Mouse (Mus musculus) hindbrain, embryonic 11.5 days (tissue): ENCODE results near the gene Aak1. TPM values are rescaled to one million over a fixed set of nuclear protein-coding genes. Genes with fewer than 3 reads are reported as not detected.

Source experiments
- ATAC-seq: fragments of 200-750 bp; cut with Nextera tagmentation; 2 replicates; pipeline ENCODE4 v1.8.0; 2017; ENCODE audit warnings: mild to moderate bottlenecking, moderate TSS enrichment, moderate library complexity; ENCODE audit not compliant: low FRiP score
- DNase-seq: peaks from one replicate; pipeline ENCODE4 v3.0.0-alpha.2; 2015; ENCODE audit warnings: low spot score
- H3K27ac ChIP-seq: fragments of 300-500 bp; sonication (generic); 2 replicates; pipeline ENCODE4 v1.5.1; 2014; ENCODE audit warnings: mild to moderate bottlenecking, low read depth, low read length
- H3K27me3 ChIP-seq: fragments of 300-500 bp; sonication (generic); 2 replicates; pipeline ENCODE4 v1.6.1; 2014; ENCODE audit warnings: mild to moderate bottlenecking, low read length, moderate library complexity, mixed read lengths; ENCODE audit not compliant: control insufficient read depth, insufficient read depth
- H3K36me3 ChIP-seq: fragments of 300-500 bp; sonication (generic); 2 replicates; pipeline ENCODE4 v1.6.1; 2014; ENCODE audit warnings: mild to moderate bottlenecking, low read length, moderate library complexity, mixed read lengths; ENCODE audit not compliant: control insufficient read depth, insufficient read depth
- H3K4me1 ChIP-seq: fragments of 300-500 bp; sonication (generic); replicated peaks from 2 replicates; pipeline ENCODE4 v1.6.1; 2014; ENCODE audit warnings: low read length, mixed read lengths; ENCODE audit not compliant: control insufficient read depth, insufficient read depth
- H3K4me2 ChIP-seq: fragments of 300-500 bp; sonication (generic); replicated peaks from 2 replicates; pipeline ENCODE4 v1.6.1; 2014; ENCODE audit warnings: mild to moderate bottlenecking, low read depth, low read length
- H3K4me3 ChIP-seq: fragments of 300-500 bp; sonication (generic); 2 replicates; pipeline ENCODE4 v1.5.1; 2014; ENCODE audit warnings: low read depth, low read length
- H3K9ac ChIP-seq: fragments of 300-500 bp; sonication (generic); 2 replicates; pipeline ENCODE4 v1.6.1; 2014; ENCODE audit warnings: low read depth, low read length
- H3K9me3 ChIP-seq: fragments of 300-500 bp; sonication (generic); 2 replicates; pipeline ENCODE4 v1.6.1; 2016; ENCODE audit warnings: low read length; ENCODE audit not compliant: control insufficient read depth
- WGBS: fragments of 180-500 bp; shearing (Covaris S2); extraction: QIAGEN DNeasy Blood & Tissue Kit; methylation state at CpG from one replicate; pipeline ENCODE4 v1.1.7; 2014; 5-methylcytosine and 5-hydroxymethylcytosine counted together
- polyA plus RNA-seq: library from polyadenylated mRNA; unstranded; fragments of >200 nt; fragmentation: Nextera tagmentation; extraction: Ambion mirVana; gene quantifications from 2 replicates; pipeline ENCODE4 v1.2.1, GENCODE M21; 2014

The Aak1 gene
- polyA plus RNA-seq, 1 experiment from 2014 or later: 33.0 TPM

- no peaks in the 10 kb centered on the region for H3K4me1 ChIP-seq
- H3K9me3 ChIP-seq: no peaks in the 10 kb centered on the region
- no peak overlapping the region for H3K4me3 ChIP-seq
- no peak overlapping the region for H3K4me2 ChIP-seq
- 90% methylated on average over 6 of the region's 6 CpGs for WGBS
- H3K27ac ChIP-seq: no peak overlapping the region
- no peak for ATAC-seq
- DNase-seq: no peak
- no peaks in the 10 kb centered on the region for H3K27me3 ChIP-seq
- no peaks in the 10 kb centered on the region for H3K36me3 ChIP-seq
- H3K9ac ChIP-seq: no peak overlapping the region
These were observed 36.7 kb downstream of the Aak1 start for GRCm38 (mm10) chr6:86885816-86886529.

DNA sequence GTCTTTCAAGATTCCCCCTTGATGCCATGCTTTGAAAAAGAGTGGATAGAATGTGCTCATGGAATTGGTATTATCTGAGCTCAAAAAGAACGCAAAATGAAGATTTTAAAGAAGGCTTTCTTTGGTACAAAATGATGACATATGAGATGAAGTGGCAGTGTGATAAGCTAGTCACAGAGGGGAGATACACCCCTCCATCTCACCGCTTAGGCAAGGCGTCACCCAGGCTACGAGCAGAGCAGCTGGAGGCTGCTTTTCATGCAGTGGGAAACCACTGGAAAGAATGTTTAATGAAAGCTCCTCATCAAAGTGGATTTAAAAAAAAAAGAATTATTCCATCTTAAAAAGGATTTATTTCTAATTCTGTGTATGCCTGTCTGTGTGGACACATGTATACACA, 37.5 kb downstream of the Aak1 start:
- DNase-seq (no peak), ATAC-seq (no peak)
- Histone ChIP-seq H3K27ac (no peak overlapping the region), H3K36me3 (no peaks in the 10 kb centered on the region), H3K4me3 (no peak overlapping the region), H3K9ac (no peak overlapping the region), H3K4me1 (no peaks in the 10 kb centered on the region), H3K4me2 (no peak overlapping the region), H3K9me3 (no peaks in the 10 kb centered on the region), H3K27me3 (no peaks in the 10 kb centered on the region)
- 83% methylated on average over 4 of the region's 4 CpGs for WGBS

GRCm38 (mm10) chr6:86897520-86897919, 48.2 kb downstream of the Aak1 start:
- WGBS: 92% methylated on average over 6 of the region's 6 CpGs
- H3K27ac ChIP-seq: no peak overlapping the region
- H3K36me3 ChIP-seq: no peaks in the 10 kb centered on the region
- no peaks in the 10 kb centered on the region for H3K27me3 ChIP-seq
- no peak overlapping the region for H3K4me3 ChIP-seq
- no peak overlapping the region for H3K9ac ChIP-seq
- H3K4me2 ChIP-seq: no peak overlapping the region
- H3K9me3 ChIP-seq: no peaks in the 10 kb centered on the region
- ATAC-seq (no peak), DNase-seq (no peak)
- H3K4me1 ChIP-seq: no peaks in the 10 kb centered on the region

GRCm38 (mm10) chr6:86899053-86899452, 49.7 kb downstream of the Aak1 start:
- Histone ChIP-seq H3K27ac (no peak overlapping the region), H3K9me3 (no peaks in the 10 kb centered on the region), H3K4me1 (no peaks in the 10 kb centered on the region), H3K36me3 (no peaks in the 10 kb centered on the region), H3K4me2 (no peak overlapping the region), H3K9ac (no peak overlapping the region), H3K27me3 (no peaks in the 10 kb centered on the region), H3K4me3 (no peak overlapping the region)
- DNase-seq (no peak), ATAC-seq (no peak)
- 79% methylated on average over 3 of the region's 3 CpGs for WGBS

GRCm38 (mm10) chr6:86899965-86900364, 50.6 kb downstream of the Aak1 start:
- Histone ChIP-seq H3K4me1 (no peaks in the 10 kb centered on the region), H3K27ac (no peak overlapping the region), H3K36me3 (no peaks in the 10 kb centered on the region), H3K4me2 (no peak overlapping the region), H3K4me3 (no peak overlapping the region), H3K9me3 (no peaks in the 10 kb centered on the region), H3K27me3 (no peaks in the 10 kb centered on the region), H3K9ac (no peak overlapping the region)
- DNase-seq (no peak), ATAC-seq (no peak)
- WGBS: 80% methylated on average over 2 of the region's 3 CpGs

DNA sequence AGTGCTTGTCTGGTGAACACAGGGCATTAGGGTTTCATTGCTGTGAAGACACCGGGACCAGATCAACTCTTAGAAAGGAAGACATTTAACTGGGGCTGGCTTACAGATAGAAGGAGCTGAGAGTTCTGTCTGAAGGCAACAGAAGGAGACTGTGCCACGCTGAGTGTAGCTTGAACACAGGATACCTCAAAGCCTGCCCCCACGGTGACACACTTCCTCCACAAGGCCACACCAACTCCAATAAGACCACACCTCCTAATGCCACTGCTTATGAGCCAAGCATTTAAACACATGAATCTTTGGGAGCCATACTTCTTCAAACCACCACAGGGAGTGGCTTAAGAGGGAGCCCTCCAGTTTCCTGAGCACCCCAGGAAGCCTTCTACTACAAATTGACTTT, 51.2 kb downstream of the Aak1 start:
- no peaks in the 10 kb centered on the region for H3K36me3 ChIP-seq
- 93% methylated on average over 3 of the region's 3 CpGs for WGBS

DNA sequence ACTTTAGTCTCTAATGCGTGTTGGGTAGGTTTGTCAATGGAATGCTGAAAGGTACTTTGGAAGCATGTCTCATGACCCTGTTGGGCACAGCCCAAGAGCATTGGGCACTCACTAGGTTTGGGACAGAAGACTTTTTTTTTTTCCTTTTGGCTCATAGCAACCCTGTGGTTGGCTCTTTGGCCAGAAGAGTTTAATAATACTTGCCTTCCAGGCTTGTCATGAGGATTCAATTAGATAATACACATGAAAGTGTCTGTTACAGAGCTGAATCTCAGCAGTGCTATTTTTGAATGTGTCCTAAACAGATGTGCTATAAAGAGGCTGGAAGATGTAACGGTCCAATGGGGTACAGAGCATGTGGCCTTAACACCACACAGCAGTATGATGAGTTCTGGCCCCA, 56.2 kb downstream of the Aak1 start:
- Histone ChIP-seq H3K9me3 (no peaks in the 10 kb centered on the region), H3K9ac (no peak overlapping the region), H3K4me2 (no peak overlapping the region), H3K27ac (no peak overlapping the region), H3K36me3 (no peaks in the 10 kb centered on the region), H3K4me3 (no peak overlapping the region), H3K27me3 (no peaks in the 10 kb centered on the region), H3K4me1 (no peaks in the 10 kb centered on the region)
- no peak for DNase-seq
- no peak for ATAC-seq
- 92% methylated on average over 2 of the region's 2 CpGs for WGBS

More for the DNA sequence above, 51.2 kb downstream of the Aak1 start:
- ATAC-seq (no peak), DNase-seq (no peak)
- Histone ChIP-seq H3K27ac (no peak overlapping the region), H3K9me3 (no peaks in the 10 kb centered on the region), H3K4me1 (no peaks in the 10 kb centered on the region), H3K4me3 (no peak overlapping the region), H3K4me2 (no peak overlapping the region), H3K27me3 (no peaks in the 10 kb centered on the region), H3K9ac (no peak overlapping the region)

- no peaks in the 10 kb centered on the region for H3K27me3 ChIP-seq
- ATAC-seq: no peak
- no peak for DNase-seq
- H3K27ac ChIP-seq: no peak overlapping the region
- no peaks in the 10 kb centered on the region for H3K4me1 ChIP-seq
- H3K4me3 ChIP-seq: no peak overlapping the region
- H3K4me2 ChIP-seq: no peak overlapping the region
- no peak overlapping the region for H3K9ac ChIP-seq
- 95% methylated on average over 2 of the region's 2 CpGs for WGBS
- H3K36me3 ChIP-seq: no peaks in the 10 kb centered on the region
- H3K9me3 ChIP-seq: no peaks in the 10 kb centered on the region
These were observed 57.9 kb downstream of the Aak1 start for GRCm38 (mm10) chr6:86907191-86907590.

- ATAC-seq (no peak), DNase-seq (no peak)
- Histone ChIP-seq H3K9ac (no peak overlapping the region), H3K27me3 (no peaks in the 10 kb centered on the region), H3K4me3 (no peak overlapping the region), H3K9me3 (no peaks in the 10 kb centered on the region), H3K27ac (no peak overlapping the region), H3K4me2 (no peak overlapping the region), H3K4me1 (no peaks in the 10 kb centered on the region), H3K36me3 (no peaks in the 10 kb centered on the region; the same call in 1 of the 2 replicates)
- 68% methylated on average over 5 of the region's 5 CpGs for WGBS
These were observed 59.3 kb downstream of the Aak1 start for GRCm38 (mm10) chr6:86908561-86909150.
